Mouse (Mus musculus): Measurements from ENCODE around the gene Dlgap1.

DNA sequence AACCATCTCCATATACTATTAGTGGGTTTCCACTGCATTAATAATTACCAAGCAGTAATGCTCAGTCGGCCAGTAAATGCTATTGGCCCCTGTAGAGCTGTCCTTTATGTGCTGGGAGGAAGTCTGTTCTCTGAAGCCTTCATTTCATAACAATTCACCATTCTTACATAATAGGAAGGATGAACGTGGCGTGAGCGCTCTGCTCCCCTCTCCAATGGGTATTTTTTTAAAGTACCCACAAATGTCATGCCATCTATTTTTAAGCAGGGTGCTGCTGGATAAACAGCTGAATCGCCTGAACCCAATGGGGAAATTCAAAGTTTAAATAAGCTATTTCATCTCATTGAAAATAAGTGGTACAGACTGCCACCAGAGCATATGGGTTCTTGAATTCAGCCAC lies 602.0 kb downstream of the Dlgap1 start:
- TF ChIP-seq CTCF (IDR thresholded peaks at IDR 0.05; ENCODE audit: borderline replicate concordance, insufficient read depth, low read length) (no peak), POLR2A (IDR thresholded peaks at IDR 0.05; ENCODE audit: low read depth, low read length) (no peak)

All from embryonic fibroblast, embryonic 13.5 days (primary cell).